Mouse (Mus musculus) CH12.LX (cell line): ENCODE results near the gene Gm6309. TPM values are rescaled to one million over a fixed set of nuclear protein-coding genes. Genes with fewer than 3 reads are reported as not detected.
"Not testable (repeated sequence)": the region's sequence is repeated elsewhere in the genome, so short reads cannot be mapped to it uniquely, and the experiment has no call there.

Experiments used
- DNase-seq: peaks from one replicate; pipeline ENCODE4 v3.0.0-alpha.2; 2013; ENCODE audit errors: extremely low read depth
- H3K27ac ChIP-seq: 2 replicates; pipeline ENCODE4 v1.5.1; 2012; ENCODE audit warnings: low read depth, mild to moderate bottlenecking, control low read depth, moderate library complexity; ENCODE audit not compliant: insufficient read depth
- H3K27me3 ChIP-seq: replicated peaks from 2 replicates; pipeline ENCODE3; 2012; ENCODE audit warnings: inconsistent platforms
- H3K36me3 ChIP-seq, 2 experiments: replicated peaks in 1 of 2; 2 replicates each; pipeline versions ENCODE3 to v1.6.1; 2012; ENCODE audit warnings: inconsistent platforms in 1 of 2, low read length in 1 of 2, mild to moderate bottlenecking in 1 of 2, mixed read lengths in 1 of 2, moderate library complexity in 1 of 2; ENCODE audit not compliant: control insufficient read depth in 1 of 2, insufficient read depth in 1 of 2
- H3K4me1 ChIP-seq, 2 experiments: 2 replicates each; pipeline ENCODE4 v1.6.1; 2012; ENCODE audit warnings: inconsistent platforms in 1 of 2, moderate library complexity in 1 of 2; ENCODE audit not compliant: insufficient read depth in 2 of 2, control insufficient read depth in 1 of 2
- H3K4me2 ChIP-seq: 2 replicates; pipeline ENCODE4 v1.6.1; 2012; ENCODE audit warnings: low read depth, mild to moderate bottlenecking, control low read depth; ENCODE audit not compliant: poor library complexity, insufficient read depth, severe bottlenecking
- H3K4me3 ChIP-seq, 3 experiments: fragments of 150-350 bp in 1 of 3; sonication (generic) in 1 of 3; replicated peaks in 1 of 3; 2 replicates each; pipeline versions ENCODE3 to v1.5.1; 2011 to 2012; ENCODE audit warnings: low read depth in 2 of 3, low read length in 2 of 3, mild to moderate bottlenecking in 2 of 3, moderate library complexity in 2 of 3, control low read depth in 1 of 3, improper control_type of control experiment in 1 of 3, inconsistent platforms in 1 of 3, mixed read lengths in 1 of 3; ENCODE audit not compliant: poor library complexity in 1 of 3
- H3K79me2 ChIP-seq: replicated peaks from 2 replicates; pipeline ENCODE4 v1.6.1; 2012; ENCODE audit warnings: mild to moderate bottlenecking, moderate library complexity; ENCODE audit not compliant: control insufficient read depth, poor library complexity, insufficient read depth, severe bottlenecking; ENCODE audit errors: extremely low read depth
- H3K9ac ChIP-seq: 2 replicates; pipeline ENCODE4 v1.6.1; 2012; ENCODE audit warnings: low read depth, mild to moderate bottlenecking, control low read depth, moderate library complexity; ENCODE audit not compliant: insufficient read depth
- H3K9me3 ChIP-seq: replicated peaks from 2 replicates; pipeline ENCODE3; 2012; ENCODE audit warnings: low read length, inconsistent platforms, mixed read lengths
- CTCF ChIP-seq, 2 experiments: IDR thresholded peaks in 1 of 2; conservative IDR thresholded peaks in 1 of 2; 2 replicates each; pipeline ENCODE4 v1.5.1; 2011 to 2012; ENCODE audit warnings: low read depth in 2 of 2, low read length in 2 of 2, improper control_type of control experiment in 1 of 2, inconsistent platforms in 1 of 2, mild to moderate bottlenecking in 1 of 2, moderate library complexity in 1 of 2
- RAD21 ChIP-seq: IDR thresholded peaks from 2 replicates; pipeline ENCODE4 v1.6.1; 2011; ENCODE audit warnings: low read depth, mild to moderate bottlenecking, low read length, improper control_type of control experiment, moderate library complexity
- SMC3 ChIP-seq: IDR thresholded peaks from 2 replicates; pipeline ENCODE4 v1.6.1; 2011; ENCODE audit warnings: low read depth, low read length, improper control_type of control experiment
- dilution Hi-C: fragments of 300-500 bp; cut with MboI; formaldehyde crosslinking; loops from 2 replicates; pipeline ENCODE4 v1.14.3; 2020; ENCODE audit warnings: low sequenced_read_pairs; ENCODE audit not compliant: extremely low pct_unique_long_range_greater_than_20kb, extremely low pct_ligation_motif_present
- in situ Hi-C: fragments of 300-500 bp; cut with MboI; formaldehyde crosslinking; loops from 3 replicates; pipeline ENCODE4 v1.14.3; 2019; ENCODE audit warnings: low sequenced_read_pairs, low pct_ligation_motif_present, low pct_unique_long_range_greater_than_20kb, mixed read lengths
- polyA plus RNA-seq: library from polyadenylated mRNA; unstranded; fragments of >175 nt; gene quantifications from 2 replicates; pipeline ENCODE4 v1.2.1, GENCODE M21; 2012; ENCODE audit warnings: low read depth; ENCODE audit not compliant: insufficient read length
- total RNA-seq, 2 experiments: library from RNA; depleted of rRNA; stranded (reverse); fragments of 300-350 nt in 1 of 2; fragments of >200 nt in 1 of 2; gene quantifications; 2 replicates each; pipeline ENCODE4 v1.2.3; 2012 to 2014

The Gm6309 gene
- total and polyA plus RNA-seq, 3 experiments, result not detected

GRCm38 (mm10) chr5:146187441-146187840, 16.9 kb upstream of the Gm6309 start:
- not testable (repeated sequence) for H3K9me3 ChIP-seq, H3K4me3 ChIP-seq, H3K27ac ChIP-seq
- peak; percentile 65 for DNase-seq
- TF ChIP-seq RAD21, result peak; percentile 68
- TF ChIP-seq CTCF (conservative IDR thresholded peaks at IDR 0.05 in 1 of 2, IDR thresholded peaks at IDR 0.05 in 1 of 2; ENCODE audit: low read depth in 2 of 2, low read length in 2 of 2), result peak; percentile 63 to 74
- peak; percentile 63 for TF ChIP-seq SMC3
- TF ChIP-seq, all 38 proteins: peak for 3; not testable (repeated sequence) for 35
- dilution Hi-C loops, H3K9ac ChIP-seq, H3K4me2 ChIP-seq, H3K36me3 ChIP-seq, H3K27me3 ChIP-seq, H3K79me2 ChIP-seq: not testable (repeated sequence)
- H3K4me1 ChIP-seq, result peaks cover 2 to 12% of the 10 kb centered on the region in 2 experiments
- in situ Hi-C loops, result loop anchor here (25.0 kb wide), 1 partner anchor 275 kb away; no protein-coding TSS in a partner anchor

DNA sequence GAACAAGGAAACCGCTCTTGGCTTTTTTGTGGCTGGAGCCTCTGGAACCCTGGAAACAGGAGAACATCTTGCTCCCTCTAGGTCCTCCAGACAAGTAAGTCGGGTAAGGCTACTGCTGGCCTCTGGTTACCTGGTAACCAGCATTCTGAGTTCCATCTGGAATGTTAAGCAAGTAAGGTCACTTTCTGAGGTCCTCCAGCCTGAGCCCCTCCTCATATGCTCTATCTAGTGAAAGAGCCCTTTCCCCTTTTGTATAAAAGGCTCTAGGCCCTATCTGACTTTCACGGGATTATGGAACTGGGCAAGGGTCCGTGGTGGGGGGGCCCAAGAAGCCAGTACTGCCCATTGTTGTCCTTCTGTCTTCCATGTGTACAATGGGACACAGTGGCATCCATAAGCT, 14.7 kb upstream of the Gm6309 start, which contains the start of gene 1700001J03Rik:
TSS of gene 1700001J03Rik (minus strand) at position 101 of the 400 bp plus-strand sequence.
- peaks cover 2 to 12% of the 10 kb centered on the region in 2 experiments for H3K4me1 ChIP-seq
- H3K9me3 ChIP-seq, DNase-seq, H3K36me3 ChIP-seq, dilution Hi-C loops, H3K9ac ChIP-seq, H3K27ac ChIP-seq, H3K4me2 ChIP-seq, H3K4me3 ChIP-seq, H3K27me3 ChIP-seq, H3K79me2 ChIP-seq: not testable (repeated sequence)
- in situ Hi-C loops, result loop anchor here (25.0 kb wide), 1 partner anchor 277 kb away; no protein-coding TSS in a partner anchor

- in situ Hi-C loops, H3K9me3 ChIP-seq, H3K4me1 ChIP-seq, H3K36me3 ChIP-seq, dilution Hi-C loops, H3K9ac ChIP-seq, H3K27me3 ChIP-seq, H3K4me2 ChIP-seq, H3K4me3 ChIP-seq, H3K27ac ChIP-seq, H3K79me2 ChIP-seq: not testable (repeated sequence)
- TF ChIP-seq CTCF (conservative IDR thresholded peaks at IDR 0.05 in 1 of 2, IDR thresholded peaks at IDR 0.05 in 1 of 2; ENCODE audit: low read depth in 2 of 2, low read length in 2 of 2), result peak; percentile 30 to 52; a peak in 2 of 4 replicates
- peak; percentile 34 for TF ChIP-seq RAD21
- peak; percentile 20; the same call in 1 of the 2 replicates for TF ChIP-seq SMC3
- peak; percentile 24 for DNase-seq
Measured at GRCm38 (mm10) chr5:146172744-146173143, 2.2 kb upstream of the Gm6309 start.

GRCm38 (mm10) chr5:146160439-146160838, 10.1 kb downstream of the Gm6309 start, which contains the start of gene Gm5565:
Gene Gm5565 (minus strand): TSS chr5:146160539.
- H3K9ac ChIP-seq, H3K4me1 ChIP-seq, H3K27ac ChIP-seq, H3K4me3 ChIP-seq, H3K4me2 ChIP-seq, H3K36me3 ChIP-seq, in situ Hi-C loops, DNase-seq, H3K27me3 ChIP-seq, H3K79me2 ChIP-seq, dilution Hi-C loops, H3K9me3 ChIP-seq: not testable (repeated sequence)

DNA sequence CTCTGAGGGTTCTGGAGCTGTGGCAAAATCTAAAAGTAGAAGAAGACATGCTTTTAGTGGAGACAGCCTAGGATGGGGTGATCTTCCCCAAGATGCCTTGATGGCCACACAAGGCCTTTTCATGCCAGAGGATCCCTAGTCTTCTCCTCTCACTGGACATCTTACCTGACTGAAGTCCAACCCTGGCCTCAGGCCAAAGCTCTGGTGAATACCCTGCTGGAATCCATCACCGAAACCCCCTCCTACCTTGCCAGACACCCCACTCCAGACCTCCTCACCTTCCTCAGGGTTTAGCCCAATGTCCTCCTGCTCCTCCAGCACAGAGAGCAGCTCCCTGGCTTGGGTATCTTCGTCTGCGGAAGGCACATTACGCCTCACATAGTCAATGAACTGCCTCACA, 12.2 kb downstream of the Gm6309 start:
- H3K4me2 ChIP-seq, DNase-seq, H3K36me3 ChIP-seq, H3K4me1 ChIP-seq, H3K9me3 ChIP-seq, H3K4me3 ChIP-seq, H3K9ac ChIP-seq, H3K27me3 ChIP-seq, H3K79me2 ChIP-seq, in situ Hi-C loops, dilution Hi-C loops, H3K27ac ChIP-seq: not testable (repeated sequence)
